Mouse (Mus musculus): Measurements from ENCODE around the gene Rgs7bp.

DNA sequence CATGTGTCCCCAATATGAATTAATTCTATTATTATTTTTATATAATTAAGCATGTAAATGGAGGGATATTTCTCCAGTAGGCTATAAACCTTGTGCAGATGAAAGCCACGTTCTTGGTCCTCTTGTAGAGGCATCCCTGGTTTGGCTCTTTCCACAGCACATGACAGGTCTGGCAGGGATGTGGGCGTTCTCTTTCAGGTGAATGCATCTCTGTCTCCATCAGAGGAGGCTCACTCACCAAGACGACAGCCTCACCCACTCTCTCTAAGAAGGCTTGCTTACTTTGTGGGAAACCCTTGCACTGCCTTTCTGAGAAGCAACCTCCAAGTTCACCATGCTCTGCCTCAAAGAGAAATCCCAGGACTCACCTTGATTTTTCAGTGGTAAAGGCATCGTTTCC, 91.0 kb downstream of the Rgs7bp start:
- TF ChIP-seq POLR2A (IDR thresholded peaks at IDR 0.05; ENCODE audit: insufficient read depth, low read depth, low read length) (no peak), CTCF (IDR thresholded peaks at IDR 0.05; ENCODE audit: insufficient read depth, low read depth, low read length) (no peak)
